Comparison of ENCODE assay signal across 31 mouse cellular contexts in the genomic region with DNA sequence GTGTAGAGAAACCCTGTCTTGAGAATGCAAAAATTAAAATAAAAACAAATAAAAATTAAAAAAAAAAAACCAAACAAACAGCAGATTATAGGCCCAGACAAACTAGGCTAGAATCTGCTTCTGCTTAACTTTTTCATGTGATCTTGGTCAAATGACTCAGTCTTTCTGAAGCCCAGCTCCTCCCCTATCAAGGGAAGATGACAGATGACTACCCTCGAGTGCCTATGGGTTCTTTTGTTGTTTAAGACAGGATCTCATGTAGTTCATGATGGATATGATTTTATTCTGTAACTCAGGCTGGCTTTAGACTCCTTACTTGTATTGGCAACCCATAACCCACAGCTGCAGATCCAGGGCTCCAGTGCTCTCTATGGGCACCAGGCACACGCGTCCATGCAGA. TPM values are rescaled to one million over a fixed set of nuclear protein-coding genes. Genes with fewer than 3 reads are reported as not detected.
DNase-seq lines count a peak whose midpoint lies in the region.
"Had no signal": no experiment of that assay in that cellular context is flagged by ENCODE, and none has a peak within 500 bp of the region (broad histone marks: within the 10 kb centered on the region; RNA-seq: fewer than 3 reads in every experiment).

No protein-coding gene starts in this region.

- DNase-seq in adrenal gland, adult 2 months: peak; percentile 30
- DNase-seq in adrenal gland, postnatal 4 days (ENCODE audit: low spot score in 2 of 2): no peak
- DNase-seq in 3T3-L1 (ENCODE audit: low read depth, low spot score): peak; percentile 83
- peak; percentile 89 for DNase-seq in NIH3T3 (ENCODE audit: low read depth)
- no peak for DNase-seq in ovary, postnatal 14 days (ENCODE audit: low spot score)
- DNase-seq in thymus, postnatal 14 days: no peak
- DNase-seq: adrenal gland, postnatal 14 days; cerebellum, adult 18-20 months; cerebellum, adult 9-10 months; cerebellum, postnatal 14 days; gastrocnemius, postnatal 10 days; gastrocnemius, postnatal 36 days; heart, postnatal 10 days; heart, postnatal 36 days; kidney, adult 11 months had no signal

RNA-seq across cellular contexts. Expression of a gene that starts 2.4 kb away (rescaled TPM):
- total RNA-seq in adrenal gland, adult 2 months (2021): not detected
- not detected in 2 replicates for polyA plus RNA-seq in adrenal gland, adult 2 months (2012; rRNA removed)
- not detected for total RNA-seq in adrenal gland, postnatal 4 days (2021)
- total RNA-seq: adrenal gland, adult 18-20 months; adrenal gland, postnatal 14 days; gastrocnemius, adult 18-20 months; gastrocnemius, postnatal 10 days; gastrocnemius, postnatal 36 days; heart, adult 8-10 months; heart, postnatal 10 days; heart, postnatal 36 days had no signal
- polyA plus RNA-seq: C2C12; CD4-positive, CD25-positive, alpha-beta regulatory T cell, adult 4 months; embryonic facial prominence, embryonic 11.5 days; embryonic facial prominence, embryonic 14.5 days; forebrain, embryonic 12.5 days; forebrain, embryonic 15.5 days; heart, embryonic 11.5 days; heart, embryonic 15.5 days; hindbrain, embryonic 10.5 days; hindbrain, embryonic 13.5 days; hindbrain, embryonic 16.5 days; intestine, embryonic 15.5 days; Patski had no signal

RNA-seq across cellular contexts. Expression of a gene that starts 8.1 kb away (rescaled TPM):
- total RNA-seq in adrenal gland, adult 2 months (2021): 10 to 100 TPM; 36.0 TPM
- polyA plus RNA-seq in adrenal gland, adult 2 months (2012; rRNA removed): 22.3 and 23.5 TPM in 2 replicates
- total RNA-seq in adrenal gland, postnatal 4 days (2021): 10 to 100 TPM; 64.0 to 65.5 TPM

RNA-seq across cellular contexts. Expression of a gene that starts 57.4 kb away (rescaled TPM):
- 10 to 100 TPM; 28.6 to 30.0 TPM for total RNA-seq in adrenal gland, adult 2 months (2021)
- 13.9 and 18.2 TPM in 2 replicates for polyA plus RNA-seq in adrenal gland, adult 2 months (2012; rRNA removed)
- total RNA-seq in adrenal gland, postnatal 4 days (2021): 10 to 100 TPM; 28.7 to 29.6 TPM

Comparison
In these comparisons a context has a peak if more than half of its experiments do, and no peak if none do; other contexts are left out.
1. DNase-seq: peak in adrenal gland, adult 2 months (single experiment), 3T3-L1 (single experiment) and NIH3T3 (single experiment); none in adrenal gland, postnatal 4 days (0 of 2), ovary, postnatal 14 days (single experiment) and thymus, postnatal 14 days (single experiment).